Mouse (Mus musculus) megakaryocyte, adult 5-6 weeks (primary cell): ENCODE measurements at regions not wholly inside any gene's neighbourhood (a gene's known extent, or its start where the extent isn't known, plus 50 kb on each side); places are given as distances from the start of the nearest gene placed in this dataset.
"Not testable (repeated sequence)": the region's sequence is repeated elsewhere in the genome, so short reads cannot be mapped to it uniquely, and the experiment has no call there.

Experiments
- ATAC-seq: 2 replicates; pipeline ENCODE4 v1.8.0; 2016; ENCODE audit warnings: mild to moderate bottlenecking, inconsistent platforms; ENCODE audit not compliant: poor library complexity, severe bottlenecking

GRCm38 (mm10) chr13:97365557-97366244, 124.8 kb downstream of the Enc1 start:
- ATAC-seq = no peak

GRCm38 (mm10) chr13:97365004-97365403, 124.1 kb downstream of the Enc1 start:
- ATAC-seq = no peak

DNA sequence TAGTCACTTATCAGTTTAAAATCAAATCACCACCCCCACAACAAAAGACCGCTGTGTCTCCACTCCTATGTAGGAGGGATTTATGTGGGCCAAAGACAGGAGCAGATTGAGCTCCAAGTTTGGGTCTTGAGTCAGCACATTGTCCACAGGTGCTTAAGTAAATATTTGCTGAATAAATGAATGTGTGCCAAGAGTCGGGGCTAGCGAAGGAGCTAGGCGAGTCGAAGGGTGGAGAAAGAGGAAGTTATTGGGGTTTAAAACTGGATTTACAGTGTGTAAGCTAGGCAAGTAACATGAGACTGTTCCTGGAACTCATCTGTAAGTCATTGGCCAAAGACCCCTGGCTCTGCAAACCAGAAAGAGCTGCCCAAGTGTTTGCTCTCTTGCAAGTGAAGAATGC, 122.9 kb downstream of the Enc1 start:
- no peak for ATAC-seq

GRCm38 (mm10) chr13:97363214-97363613, 122.3 kb downstream of the Enc1 start:
- no peak for ATAC-seq

GRCm38 (mm10) chr13:97360551-97360950, 119.6 kb downstream of the Enc1 start:
- ATAC-seq = no peak

DNA sequence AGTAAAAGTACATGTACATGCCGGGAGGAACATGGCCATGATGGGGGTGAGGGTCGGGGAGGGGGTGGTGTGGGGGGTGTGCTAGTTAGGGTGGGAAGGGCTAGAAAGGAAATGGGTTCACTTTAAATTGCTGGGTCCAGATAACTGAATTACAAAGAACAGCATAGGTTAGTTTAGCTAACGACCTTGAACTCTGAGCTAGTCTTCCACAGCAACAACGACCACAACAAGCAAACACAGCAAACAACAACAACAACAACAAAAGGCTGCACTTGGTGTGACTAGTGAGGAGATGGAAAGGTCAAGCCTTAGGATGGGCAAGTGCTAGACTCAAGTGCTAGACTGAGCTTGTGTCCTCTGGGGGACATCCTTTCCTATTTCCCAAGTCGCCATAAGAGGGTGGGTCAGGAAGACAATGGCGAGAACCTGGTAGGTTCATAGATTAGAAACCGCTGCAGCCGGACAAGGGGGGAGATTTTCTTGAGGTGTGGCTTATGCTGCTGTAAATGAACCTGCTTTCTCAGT, 117.9 kb downstream of the Enc1 start:
- ATAC-seq = no peak

- no peak for ATAC-seq
Measured at GRCm38 (mm10) chr13:97358261-97358660, 117.4 kb downstream of the Enc1 start.

DNA sequence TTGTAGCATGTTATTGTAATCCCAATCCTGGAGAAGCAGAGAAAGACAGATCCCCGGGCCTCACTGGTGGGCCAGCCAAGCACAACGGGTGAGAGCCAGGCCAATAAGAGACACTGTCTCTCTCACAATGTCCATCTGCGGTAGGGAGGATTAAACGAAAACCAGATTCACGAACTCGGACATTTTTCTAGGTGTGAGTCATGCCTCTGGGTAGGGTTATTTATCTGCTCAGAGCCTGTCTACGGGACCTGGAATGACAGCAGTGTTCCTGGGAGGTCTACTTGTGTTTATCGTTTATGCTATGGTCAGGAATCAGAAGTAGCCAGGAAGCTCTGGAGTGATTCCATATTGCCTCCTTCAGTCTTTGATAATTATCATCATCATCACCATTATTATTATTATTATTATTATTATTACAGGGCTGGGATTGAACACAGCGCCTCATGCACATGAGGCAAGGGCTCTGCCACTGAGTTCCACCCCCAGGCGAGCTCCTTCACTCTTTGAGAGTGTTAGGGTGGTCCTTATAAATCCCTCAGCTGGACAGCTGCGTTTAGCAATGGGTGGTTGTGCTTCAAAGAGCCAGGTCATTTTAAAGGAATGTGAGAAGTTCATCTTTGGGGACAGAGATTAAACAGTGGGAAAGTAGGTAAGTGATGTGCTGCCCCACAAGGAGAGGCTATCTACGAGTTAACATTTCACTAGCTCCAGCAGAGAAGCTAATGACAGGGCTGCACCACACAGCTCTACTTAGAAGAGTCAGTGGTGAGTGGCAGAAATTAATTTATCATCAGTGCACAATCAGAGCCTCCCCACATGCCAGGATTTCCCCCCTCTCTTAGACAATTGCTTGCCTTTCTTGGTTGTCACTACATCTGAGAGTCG, 116.3 kb downstream of the Enc1 start:
- no peak for ATAC-seq

- ATAC-seq = not testable (repeated sequence)
Measured at GRCm38 (mm10) chr13:97355411-97355810, 114.5 kb downstream of the Enc1 start.

DNA sequence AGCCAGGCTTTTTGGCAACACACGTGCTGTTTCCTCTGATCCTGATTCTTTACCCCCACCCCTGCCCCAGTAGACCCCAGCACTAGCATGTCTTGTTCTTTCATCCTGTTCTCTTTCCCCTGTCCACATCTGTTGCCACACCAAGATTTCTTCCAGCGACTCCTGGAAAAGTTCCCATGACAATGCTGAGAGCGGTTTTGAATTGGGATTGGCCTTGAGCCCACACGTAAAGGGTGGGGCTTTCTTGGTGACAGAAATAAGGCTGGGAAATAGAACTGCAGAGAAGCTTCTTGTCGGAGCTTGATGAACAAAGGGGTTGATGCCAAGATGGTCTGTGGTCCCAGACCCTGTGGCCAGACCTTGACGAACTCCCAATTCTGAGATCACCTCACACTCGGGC, 106.8 kb downstream of the Enc1 start:
- ATAC-seq = no peak

- ATAC-seq = no peak
Measured at GRCm38 (mm10) chr13:97341218-97341889, 100.4 kb downstream of the Enc1 start.

- no peak for ATAC-seq
Measured at GRCm38 (mm10) chr13:97337954-97338353, 97.0 kb downstream of the Enc1 start.

GRCm38 (mm10) chr13:97337296-97337731, 96.4 kb downstream of the Enc1 start:
- no peak for ATAC-seq

GRCm38 (mm10) chr13:97333801-97334534, 93.1 kb downstream of the Enc1 start:
- no peak for ATAC-seq

- ATAC-seq = no peak
Measured at GRCm38 (mm10) chr13:97331072-97331471, 90.2 kb downstream of the Enc1 start.

GRCm38 (mm10) chr13:97321307-97321706, 80.4 kb downstream of the Enc1 start:
- not testable (repeated sequence) for ATAC-seq

DNA sequence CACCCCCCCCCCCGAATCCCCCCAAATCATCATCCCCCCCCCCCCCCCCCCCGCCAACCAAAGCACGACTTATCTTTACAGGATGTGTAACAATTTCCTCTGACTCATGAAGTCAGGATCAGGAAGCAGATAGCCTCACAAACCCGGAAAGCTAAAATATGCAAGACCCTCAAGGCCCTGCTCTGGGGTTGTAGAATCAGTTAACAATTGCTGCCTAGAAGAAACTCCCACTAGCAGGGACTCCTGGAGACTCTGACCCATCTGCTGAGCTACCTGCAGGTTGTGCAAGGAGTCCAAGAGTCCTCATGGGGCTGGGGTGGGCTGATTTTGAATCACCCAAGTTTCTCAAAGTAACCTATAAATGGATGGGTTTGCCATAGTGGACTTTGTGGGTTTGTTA, 79.9 kb downstream of the Enc1 start:
- ATAC-seq = no peak

GRCm38 (mm10) chr13:97320298-97320697, 79.4 kb downstream of the Enc1 start:
- no peak for ATAC-seq

DNA sequence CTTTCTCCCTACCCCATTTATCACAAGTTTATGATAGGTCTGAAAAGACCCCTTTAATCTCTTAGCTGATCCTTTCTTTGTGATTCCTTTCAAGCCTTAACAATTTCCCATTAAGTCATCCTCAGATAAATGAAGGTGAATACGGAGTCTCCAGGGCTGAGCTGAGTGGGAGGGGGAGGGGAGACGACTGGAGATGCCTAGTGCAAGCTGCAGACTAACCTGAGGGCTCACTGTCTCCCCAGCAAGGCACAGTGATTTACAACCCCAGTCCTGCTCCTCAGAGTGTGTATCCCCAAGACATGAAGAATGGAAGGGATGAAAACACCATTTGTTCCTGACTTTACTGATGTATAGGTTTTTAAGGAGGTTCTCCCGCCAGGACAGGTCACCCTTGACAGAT, 76.7 kb downstream of the Enc1 start:
- no peak for ATAC-seq
